Mouse (Mus musculus) lung, adult 2 months (tissue): ENCODE measurements around the gene Pde1c.

Source experiments
- CTCF ChIP-seq: fragments of 200-500 bp; IDR thresholded peaks from 2 replicates; pipeline ENCODE4 v1.5.1; 2011; ENCODE audit warnings: mild to moderate bottlenecking, low read length, control low read depth; ENCODE audit not compliant: insufficient read depth
- POLR2A ChIP-seq: fragments of 200-500 bp; IDR thresholded peaks from 2 replicates; pipeline ENCODE4 v1.6.1; 2011; ENCODE audit warnings: low read depth, mild to moderate bottlenecking, control low read depth, low read length, borderline replicate concordance; ENCODE audit errors: extremely low read depth

DNA sequence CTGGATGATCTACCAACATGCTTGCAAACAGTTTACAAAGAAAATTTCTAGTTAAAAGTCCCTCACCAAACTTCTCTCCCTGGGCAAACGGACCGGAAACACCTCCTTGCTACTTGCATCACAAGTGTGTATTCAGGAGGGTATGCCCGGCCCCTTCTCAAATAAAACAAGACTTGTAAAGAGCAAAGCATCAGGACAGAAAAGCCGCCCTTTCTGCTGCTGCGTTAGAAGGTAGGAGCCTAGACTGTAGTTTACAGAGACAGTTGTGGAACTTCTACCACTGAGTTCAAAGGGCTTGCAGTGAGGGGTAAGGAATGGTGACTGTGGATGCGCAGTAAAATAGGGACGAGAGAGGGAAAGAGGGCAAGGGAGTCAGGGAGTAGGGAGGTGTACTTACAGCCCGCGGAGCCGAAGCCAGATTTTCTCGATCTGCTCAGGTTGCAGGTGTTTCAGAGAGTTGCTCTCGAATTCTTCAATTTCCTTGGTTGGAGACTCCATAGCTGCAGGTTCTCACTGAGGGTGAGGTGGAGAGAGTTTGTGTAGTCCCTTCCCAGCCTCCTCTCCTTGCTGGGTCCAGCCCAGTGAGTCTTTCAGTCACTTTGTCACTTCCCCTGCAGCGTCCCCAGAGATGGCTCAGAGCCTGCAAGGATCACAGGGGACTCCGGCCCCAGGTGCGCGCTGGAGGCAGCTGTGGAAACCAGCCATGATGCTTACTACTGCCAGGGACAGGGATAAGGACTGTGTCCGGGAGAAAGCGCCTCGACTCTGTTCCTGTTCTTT is 207.4 kb downstream of the Pde1c start:
- TF ChIP-seq CTCF (no peak), POLR2A (no peak)
